Mouse (Mus musculus): ENCODE measurements around the gene Tceal9. TPM values are rescaled to one million over a fixed set of nuclear protein-coding genes. Genes with fewer than 3 reads are reported as not detected.

The Tceal9 gene
- polyA plus RNA-seq, 1 experiment from 2014 or later = 408 TPM

DNA sequence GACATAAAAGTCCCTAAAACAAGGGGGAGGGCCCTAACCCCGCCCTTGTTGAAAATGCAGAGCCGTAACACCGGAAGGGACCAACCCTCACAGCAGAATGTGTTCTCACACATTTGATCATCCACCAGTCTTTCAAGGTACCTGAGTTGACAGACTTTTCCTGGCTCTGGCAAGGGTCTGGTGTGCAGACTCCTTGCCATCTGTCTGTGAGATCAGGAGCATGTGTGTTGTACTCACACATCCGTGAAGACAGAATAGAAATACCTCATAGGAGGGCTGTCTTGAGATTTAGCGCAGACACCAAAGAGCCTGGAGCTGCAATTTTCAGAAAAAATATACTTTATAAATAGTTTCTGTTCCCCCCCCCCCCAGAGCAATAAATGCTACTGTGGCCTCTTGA is 34.5 kb downstream of the Tceal9 start:
- peaks cover 4% of the 10 kb centered on the region; the same call in 1 of the 2 replicates for H3K27me3 ChIP-seq (ENCODE audit: control insufficient read depth, insufficient read depth, low read length)
- WGBS = 81% methylated on average over 5 of the region's 5 CpGs
- H3K36me3 ChIP-seq (ENCODE audit: control insufficient read depth, insufficient read depth, low read length) = no peaks in the 10 kb centered on the region
- H3K9me3 ChIP-seq (ENCODE audit: control insufficient read depth, low read length) = no peaks in the 10 kb centered on the region
- DNase-seq (ENCODE audit: low spot score) (no peak), ATAC-seq (replicated peaks; ENCODE audit: low FRiP score) (no peak)
- H3K4me1 ChIP-seq (replicated peaks; ENCODE audit: control insufficient read depth, insufficient read depth, low read length) = no peaks in the 10 kb centered on the region; the same call in 1 of the 2 replicates
- no peak overlapping the region for H3K9ac ChIP-seq (ENCODE audit: low read length)
- no peak overlapping the region for H3K4me3 ChIP-seq (ENCODE audit: low read depth, low read length)
- no peak overlapping the region for H3K27ac ChIP-seq (ENCODE audit: low read depth, low read length)
- no peak overlapping the region for H3K4me2 ChIP-seq (ENCODE audit: low read depth, low read length, severe bottlenecking)

DNA sequence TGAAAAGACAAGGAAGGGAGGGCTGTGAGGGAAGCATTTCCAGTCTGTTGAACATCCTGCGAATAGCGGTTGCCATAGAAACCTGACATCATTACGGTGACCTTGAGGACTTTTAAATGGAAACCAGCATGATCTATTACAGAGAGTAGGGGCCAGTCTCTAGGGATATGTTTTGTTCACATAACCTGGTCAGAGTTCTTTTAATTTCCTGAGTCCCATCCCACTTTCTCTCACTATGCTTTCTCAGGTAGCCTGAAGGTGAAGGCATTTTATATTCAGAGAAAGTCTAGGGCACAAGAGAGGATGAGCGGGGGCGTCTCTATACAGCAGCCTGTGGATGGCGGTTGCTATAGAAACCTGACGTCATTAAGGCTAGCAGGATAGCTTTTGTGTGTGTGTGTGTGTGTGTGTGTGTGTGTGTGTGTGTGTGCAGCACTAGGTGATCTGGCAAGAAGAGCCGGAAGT is 46.0 kb downstream of the Tceal9 start:
- no peaks in the 10 kb centered on the region for H3K9me3 ChIP-seq (ENCODE audit: control insufficient read depth, low read length)
- peak; percentile 98 for ATAC-seq (replicated peaks; ENCODE audit: low FRiP score)
- WGBS = 25% methylated on average over 8 of the region's 8 CpGs
- H3K27ac ChIP-seq (ENCODE audit: low read depth, low read length) = no peak overlapping the region
- peak; percentile 75 for DNase-seq (ENCODE audit: low spot score)
- peak overlapping the region; percentile 31; the same call in 1 of the 2 replicates for H3K4me2 ChIP-seq (ENCODE audit: low read depth, low read length, severe bottlenecking)
- H3K27me3 ChIP-seq (ENCODE audit: control insufficient read depth, insufficient read depth, low read length) = no peaks in the 10 kb centered on the region
- H3K4me3 ChIP-seq (ENCODE audit: low read depth, low read length) = no peak overlapping the region
- no peaks in the 10 kb centered on the region for H3K36me3 ChIP-seq (ENCODE audit: control insufficient read depth, insufficient read depth, low read length)
- H3K9ac ChIP-seq (ENCODE audit: low read length) = no peak overlapping the region
- H3K4me1 ChIP-seq (replicated peaks; ENCODE audit: control insufficient read depth, insufficient read depth, low read length) = 0 out of 2 replicates have a peak, but pooled peaks cover 2% of the 10 kb centered on the region

Other genes with a start within 250 kb of the Tceal9 start
- 48.9 and 49.3 TPM in 2 replicates for gene Arxes1, start 211.7 kb upstream of the Tceal9 start, polyA plus RNA-seq (2014; fragmentation: Nextera tagmentation; extraction: Ambion mirVana)
- gene Bex2, start 176.8 kb upstream of the Tceal9 start, polyA plus RNA-seq (2014; fragmentation: Nextera tagmentation; extraction: Ambion mirVana) = 302 and 303 TPM in 2 replicates
- gene Nxf3, start 159.8 kb upstream of the Tceal9 start, polyA plus RNA-seq (2014; fragmentation: Nextera tagmentation; extraction: Ambion mirVana) = not detected in 2 replicates
- gene Bex4, start 106.1 kb upstream of the Tceal9 start, polyA plus RNA-seq (2014; fragmentation: Nextera tagmentation; extraction: Ambion mirVana) = 117 and 126 TPM in 2 replicates
- gene Tceal8, start 72.7 kb upstream of the Tceal9 start, polyA plus RNA-seq (2014; fragmentation: Nextera tagmentation; extraction: Ambion mirVana) = 149 and 163 TPM in 2 replicates
- 1.2 and 1.6 TPM in 2 replicates for gene Tceal5, start 41.2 kb upstream of the Tceal9 start, polyA plus RNA-seq (2014; fragmentation: Nextera tagmentation; extraction: Ambion mirVana)
- gene Tceal7, start 30.3 kb upstream of the Tceal9 start, polyA plus RNA-seq (2014; fragmentation: Nextera tagmentation; extraction: Ambion mirVana) = 1.1 and 1.2 TPM in 2 replicates
- gene Bex1, start 29.6 kb upstream of the Tceal9 start, polyA plus RNA-seq (2014; fragmentation: Nextera tagmentation; extraction: Ambion mirVana) = 135 and 136 TPM in 2 replicates
- gene Bex3, start 25.2 kb downstream of the Tceal9 start, polyA plus RNA-seq (2014; fragmentation: Nextera tagmentation; extraction: Ambion mirVana) = 662 and 667 TPM in 2 replicates